13 mouse cellular contexts compared by ENCODE assay signal in genomic region chr3:45432172-45432765, GRCm38 (mm10). TPM values are rescaled to one million over a fixed set of nuclear protein-coding genes. Genes with fewer than 3 reads are reported as not detected.
DNase-seq lines count a peak whose midpoint lies in the region; ATAC-seq and TF ChIP-seq lines count a peak whose summit lies in the region.
"Had no signal": no experiment of that assay in that cellular context is flagged by ENCODE, and none has a peak within 500 bp of the region (broad histone marks: within the 10 kb centered on the region; RNA-seq: fewer than 3 reads in every experiment).

No protein-coding gene starts in this region.

- WGBS in forebrain, embryonic 13.5 days, result 44% methylated on average over 11 of the region's 11 CpGs
- WGBS in forebrain, embryonic 11.5 days, result 65% methylated on average over 11 of the region's 11 CpGs
- 37% methylated on average over 11 of the region's 11 CpGs for WGBS in limb, embryonic 11.5 days
- 48% methylated on average over 11 of the region's 11 CpGs for WGBS in limb, embryonic 10.5 days
- 57% methylated on average over 11 of the region's 11 CpGs for WGBS in thymus, adult 2 months

- peak; percentile 73 for ATAC-seq in forebrain, embryonic 13.5 days
- no peak for ATAC-seq in forebrain, embryonic 11.5 days (replicated peaks; ENCODE audit: low FRiP score)
- no peak for ATAC-seq in limb, embryonic 11.5 days (ENCODE audit: insufficient number of reproducible peaks, low FRiP score, low TSS enrichment, low read depth)

- TF ChIP-seq POLR2A in thymus, adult 2 months (IDR thresholded peaks at IDR 0.05; ENCODE audit: control insufficient read depth, extremely low read depth, insufficient read depth, low read length, poor library complexity), result no peak

- H3K4me2 ChIP-seq in forebrain, embryonic 13.5 days, result peak overlapping the region; percentile 41
- H3K4me2 ChIP-seq in forebrain, embryonic 11.5 days (ENCODE audit: low read depth, low read length, severe bottlenecking), result no peak overlapping the region
- no peak overlapping the region for H3K4me2 ChIP-seq in limb, embryonic 11.5 days (ENCODE audit: low read depth, severe bottlenecking)
- H3K4me2 ChIP-seq: heart, embryonic 15.5 days had no signal

- no peak for TF ChIP-seq CTCF in thymus, adult 2 months (IDR thresholded peaks at IDR 0.05; ENCODE audit: borderline replicate concordance, control insufficient read depth, extremely low read depth, insufficient read depth, low read length, poor library complexity)

- H3K27ac ChIP-seq in forebrain, embryonic 13.5 days, result peak overlapping the region; percentile 31; the same call in 1 of the 2 replicates
- no peak overlapping the region for H3K27ac ChIP-seq in forebrain, embryonic 11.5 days (ENCODE audit: low read depth, low read length)
- H3K27ac ChIP-seq in limb, embryonic 11.5 days (replicated peaks; ENCODE audit: low read depth, low read length), result no peak overlapping the region
- no peak overlapping the region for H3K27ac ChIP-seq in limb, embryonic 10.5 days
- H3K27ac ChIP-seq in thymus, adult 2 months (ENCODE audit: control insufficient read depth, insufficient read depth, low read length), result no peak overlapping the region
- H3K27ac ChIP-seq: heart, embryonic 15.5 days had no signal

- no peaks in the 10 kb centered on the region for H3K27me3 ChIP-seq in forebrain, embryonic 13.5 days
- H3K27me3 ChIP-seq in forebrain, embryonic 11.5 days (ENCODE audit: control insufficient read depth, insufficient read depth, low read length), result no peaks in the 10 kb centered on the region
- H3K27me3 ChIP-seq in limb, embryonic 11.5 days (ENCODE audit: control insufficient read depth, insufficient read depth, low read length), result no peaks in the 10 kb centered on the region
- H3K27me3 ChIP-seq in limb, embryonic 10.5 days (ENCODE audit: low read depth, poor library complexity, severe bottlenecking), result no peaks in the 10 kb centered on the region
- no peaks in the 10 kb centered on the region for H3K27me3 ChIP-seq in thymus, adult 2 months (ENCODE audit: control insufficient read depth, insufficient read depth, low read length)
- H3K27me3 ChIP-seq: heart, embryonic 15.5 days had no signal

- peaks cover 10% of the 10 kb centered on the region for H3K4me1 ChIP-seq in forebrain, embryonic 13.5 days
- no peaks in the 10 kb centered on the region for H3K4me1 ChIP-seq in forebrain, embryonic 11.5 days (replicated peaks; ENCODE audit: control insufficient read depth, insufficient read depth, low read length)
- no peaks in the 10 kb centered on the region for H3K4me1 ChIP-seq in limb, embryonic 11.5 days (ENCODE audit: control insufficient read depth, insufficient read depth, low read length)
- no peaks in the 10 kb centered on the region for H3K4me1 ChIP-seq in limb, embryonic 10.5 days
- no peaks in the 10 kb centered on the region for H3K4me1 ChIP-seq in thymus, adult 2 months (replicated peaks; ENCODE audit: control insufficient read depth, insufficient read depth, low read length)
- H3K4me1 ChIP-seq: heart, embryonic 15.5 days had no signal

- H3K9me3 ChIP-seq in forebrain, embryonic 13.5 days (replicated peaks), result no peaks in the 10 kb centered on the region
- H3K9me3 ChIP-seq in forebrain, embryonic 11.5 days (ENCODE audit: control insufficient read depth, low read length), result no peaks in the 10 kb centered on the region
- no peaks in the 10 kb centered on the region for H3K9me3 ChIP-seq in limb, embryonic 11.5 days (ENCODE audit: control insufficient read depth, low read length)
- H3K9me3 ChIP-seq in limb, embryonic 10.5 days (replicated peaks), result no peaks in the 10 kb centered on the region
- H3K9me3 ChIP-seq: heart, embryonic 15.5 days had no signal

- H3K36me3 ChIP-seq in forebrain, embryonic 13.5 days (ENCODE audit: poor library complexity, severe bottlenecking), result no peaks in the 10 kb centered on the region
- no peaks in the 10 kb centered on the region for H3K36me3 ChIP-seq in forebrain, embryonic 11.5 days (ENCODE audit: control insufficient read depth, insufficient read depth, low read length)
- H3K36me3 ChIP-seq in limb, embryonic 11.5 days (ENCODE audit: control insufficient read depth, insufficient read depth, low read length), result no peaks in the 10 kb centered on the region
- H3K36me3 ChIP-seq in limb, embryonic 10.5 days, result no peaks in the 10 kb centered on the region
- no peaks in the 10 kb centered on the region for H3K36me3 ChIP-seq in thymus, adult 2 months (ENCODE audit: control insufficient read depth, insufficient read depth, low read length)
- H3K36me3 ChIP-seq: heart, embryonic 15.5 days had no signal

- H3K9ac ChIP-seq in forebrain, embryonic 13.5 days, result no peak overlapping the region
- H3K9ac ChIP-seq in forebrain, embryonic 11.5 days (ENCODE audit: low read length), result no peak overlapping the region
- H3K9ac ChIP-seq in limb, embryonic 11.5 days (ENCODE audit: low read length), result no peak overlapping the region
- H3K9ac ChIP-seq: heart, embryonic 15.5 days had no signal

- peak overlapping the region; percentile 4; the same call in 1 of the 2 replicates for H3K4me3 ChIP-seq in forebrain, embryonic 13.5 days
- no peak overlapping the region for H3K4me3 ChIP-seq in forebrain, embryonic 11.5 days (ENCODE audit: low read depth, low read length)
- H3K4me3 ChIP-seq in limb, embryonic 11.5 days (ENCODE audit: low read depth, low read length), result no peak overlapping the region
- no peak overlapping the region for H3K4me3 ChIP-seq in limb, embryonic 10.5 days
- no peak overlapping the region for H3K4me3 ChIP-seq in thymus, adult 2 months (ENCODE audit: control insufficient read depth, insufficient read depth, low read length)
- H3K4me3 ChIP-seq: heart, embryonic 15.5 days had no signal

- DNase-seq in forebrain, embryonic 11.5 days (ENCODE audit: low spot score), result no peak
- DNase-seq in limb, embryonic 11.5 days (ENCODE audit: low spot score), result peak; percentile 22
- DNase-seq in limb, embryonic 10.5 days (ENCODE audit: low spot score), result no peak
- DNase-seq in layer of hippocampus, postnatal 25 days (ENCODE audit: extremely low spot score in 1 of 2, low spot score in 1 of 2), result peak; percentile 10 to 12
- DNase-seq in right cerebral cortex, postnatal 25 days, result peak; percentile 13
- no peak for DNase-seq in embryo, embryonic 11 days
- no peak for DNase-seq in thymus, adult 2 months
- DNase-seq: adrenal gland, postnatal 10 days; cerebellum, adult 11-12 months; gastrocnemius, postnatal 14 days; lung, adult 18-20 months had no signal

RNA-seq across cellular contexts. Expression of gene Pcdh10, which starts 54.1 kb away (rescaled TPM):
- polyA plus RNA-seq in forebrain, embryonic 13.5 days (2015; fragmentation: Nextera tagmentation; extraction: Ambion mirVana), result 9.6 and 9.7 TPM in 2 replicates
- 6.8 and 9.2 TPM in 2 replicates for polyA plus RNA-seq in forebrain, embryonic 11.5 days (2014; fragmentation: Nextera tagmentation; extraction: Ambion mirVana)
- polyA plus RNA-seq in limb, embryonic 11.5 days (2014; fragmentation: Nextera tagmentation; extraction: Ambion mirVana), result 7.2 and 9.1 TPM in 2 replicates
- polyA plus RNA-seq in limb, embryonic 10.5 days (2016; fragmentation: Nextera tagmentation; extraction: Ambion mirVana), result 1.7 and 5.9 TPM in 2 replicates
- total RNA-seq in layer of hippocampus, postnatal 25 days (2021), result 10 to 100 TPM; 88.0 to 93.3 TPM
- 0.17 and 0.23 TPM in 2 replicates for polyA plus RNA-seq in thymus, adult 2 months (2012; rRNA removed)

Comparison
In these comparisons a context has a peak if more than half of its experiments do, and no peak if none do; other contexts are left out.
1. DNase-seq: peak in limb, embryonic 11.5 days (single experiment), layer of hippocampus, postnatal 25 days (2 of 2) and right cerebral cortex, postnatal 25 days (single experiment); none in forebrain, embryonic 11.5 days (single experiment), limb, embryonic 10.5 days (single experiment), embryo, embryonic 11 days (single experiment) and thymus, adult 2 months (single experiment).